Mouse (Mus musculus) heart, embryonic 16.5 days (tissue): ENCODE results near the gene Btbd18. TPM values are rescaled to one million over a fixed set of nuclear protein-coding genes. Genes with fewer than 3 reads are reported as not detected.

ENCODE experiments used
- ATAC-seq: fragments of 200-750 bp; cut with Nextera tagmentation; replicated peaks from 2 replicates; pipeline ENCODE4 v1.8.0; 2017; ENCODE audit warnings: moderate number of reproducible peaks; ENCODE audit not compliant: insufficient read depth, low FRiP score; ENCODE audit errors: extremely low read depth
- H3K27ac ChIP-seq: fragments of 300-500 bp; sonication (generic); 2 replicates; pipeline ENCODE4 v1.5.1; 2014; ENCODE audit warnings: mild to moderate bottlenecking, low read length, control low read depth, moderate library complexity
- H3K27me3 ChIP-seq: fragments of 300-500 bp; sonication (generic); 2 replicates; pipeline ENCODE4 v1.6.1; 2014; ENCODE audit warnings: low read length, mixed read lengths; ENCODE audit not compliant: control insufficient read depth, insufficient read depth
- H3K36me3 ChIP-seq: fragments of 300-500 bp; sonication (generic); 2 replicates; pipeline ENCODE4 v1.6.1; 2014; ENCODE audit not compliant: control insufficient read depth, insufficient read depth
- H3K4me1 ChIP-seq: fragments of 300-500 bp; sonication (generic); 2 replicates; pipeline ENCODE4 v1.6.1; 2014; ENCODE audit warnings: low read length, mixed read lengths; ENCODE audit not compliant: control insufficient read depth, insufficient read depth
- H3K4me2 ChIP-seq: fragments of 300-500 bp; sonication (generic); 2 replicates; pipeline ENCODE4 v1.6.1; 2014; ENCODE audit warnings: low read depth, mild to moderate bottlenecking, control low read depth, low read length
- H3K4me3 ChIP-seq: fragments of 300-500 bp; sonication (generic); 2 replicates; pipeline ENCODE4 v1.5.1; 2014; ENCODE audit warnings: mild to moderate bottlenecking, control low read depth, low read length
- H3K9ac ChIP-seq: fragments of 300-500 bp; sonication (generic); 2 replicates; pipeline ENCODE4 v1.6.1; 2014; ENCODE audit warnings: low read length, control low read depth
- H3K9me3 ChIP-seq: fragments of 300-500 bp; sonication (generic); replicated peaks from 2 replicates; pipeline ENCODE4 v1.6.1; 2016; ENCODE audit warnings: low read length; ENCODE audit not compliant: control insufficient read depth
- WGBS: fragments of 180-500 bp; shearing (Covaris S2); extraction: QIAGEN DNeasy Blood & Tissue Kit; methylation state at CpG from one replicate; pipeline ENCODE4 v1.1.7; 2014; 5-methylcytosine and 5-hydroxymethylcytosine counted together
- polyA plus RNA-seq: library from polyadenylated mRNA; unstranded; fragments of >200 nt; fragmentation: Nextera tagmentation; extraction: Ambion mirVana; gene quantifications from 2 replicates; pipeline ENCODE4 v1.2.1, GENCODE M21; 2015

The Btbd18 gene
- polyA plus RNA-seq, 1 experiment from 2014 or later: 0.13 TPM

DNA sequence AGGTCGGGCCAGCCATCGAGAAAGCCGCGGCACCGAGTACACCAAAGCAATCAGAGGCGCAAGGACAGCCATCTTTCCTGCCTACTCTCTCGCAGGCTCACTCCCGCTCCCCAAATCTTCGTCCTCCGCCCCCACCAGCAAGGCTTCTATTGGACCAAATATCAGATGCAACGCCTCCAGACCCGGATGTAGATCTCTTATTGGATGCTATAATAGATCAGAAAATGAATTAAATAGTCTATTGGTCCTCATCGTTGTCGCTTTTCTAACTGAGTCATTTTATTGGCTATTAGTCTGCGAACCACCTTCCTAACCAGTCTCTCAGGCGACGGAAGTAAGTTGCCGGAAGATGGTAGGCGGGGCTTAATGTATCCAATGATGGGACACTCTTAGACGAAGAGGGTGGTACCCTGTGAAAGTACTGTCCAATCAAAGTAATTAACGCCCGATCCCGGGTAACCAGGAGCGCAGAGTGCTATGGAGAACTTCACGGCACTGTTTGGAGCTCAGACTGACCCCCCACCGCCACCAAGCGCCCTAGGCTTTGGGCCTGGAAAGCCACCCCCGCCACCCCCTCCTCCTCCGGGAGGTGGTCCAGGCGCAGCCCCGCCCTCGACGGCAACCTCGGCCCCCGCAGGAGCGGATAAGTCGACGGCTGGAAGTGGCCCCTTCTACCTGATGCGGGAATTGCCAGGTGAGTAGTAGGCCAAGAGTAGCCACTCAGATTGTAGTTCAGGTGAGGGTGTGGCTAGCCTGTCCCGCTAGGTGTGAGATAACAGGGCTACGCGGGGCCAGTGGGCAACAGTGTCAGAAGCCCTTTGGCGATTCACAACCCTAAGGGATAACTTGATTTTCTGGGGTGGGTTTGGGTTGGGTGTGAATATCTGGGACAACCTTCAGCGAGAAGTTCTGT is 19.3 kb downstream of the Btbd18 start, which contains the start of the genes Gm28635 and Med19:
Gene Gm28635 (minus strand): TSS at position 74 of the 913 bp plus-strand sequence.
Gene Med19 (plus strand): TSS at position 435 of the 913 bp plus-strand sequence.
- Histone ChIP-seq H3K36me3 (peaks cover 19% of the 10 kb centered on the region), H3K27me3 (no peaks in the 10 kb centered on the region), H3K4me2 (peak within 1 kb of the TSS; percentile 77), H3K4me1 (peaks cover 20% of the 10 kb centered on the region), H3K9ac (peak within 1 kb of the TSS; percentile 80), H3K4me3 (peak within 1 kb of the TSS; percentile 84), H3K9me3 (no peaks in the 10 kb centered on the region), H3K27ac (peak within 1 kb of the TSS; percentile 72)
- WGBS: under 1% methylated on average over 44 of the region's 44 CpGs
- ATAC-seq: peak; percentile 99

- no peaks in the 10 kb centered on the region for H3K27me3 ChIP-seq
- H3K4me1 ChIP-seq: peaks cover 20% of the 10 kb centered on the region
- H3K9me3 ChIP-seq: no peaks in the 10 kb centered on the region
- H3K4me2 ChIP-seq: peak within 1 kb of the TSS; percentile 77
- ATAC-seq: no peak
- peak within 1 kb of the TSS; percentile 84 for H3K4me3 ChIP-seq
- H3K9ac ChIP-seq: peak within 1 kb of the TSS; percentile 80
- 14% methylated on average over 8 of the region's 8 CpGs for WGBS
- H3K27ac ChIP-seq: 0 out of 2 replicates have a peak within 1 kb of the TSS, but pooled peaks have one; percentile 47
- peaks cover 15% of the 10 kb centered on the region for H3K36me3 ChIP-seq
Measured at GRCm38 (mm10) chr2:84679016-84679415, 20.1 kb downstream of the Btbd18 start, which contains the start of gene Tmx2. Tmx2 (minus strand) TSS chr2:84679140.

DNA sequence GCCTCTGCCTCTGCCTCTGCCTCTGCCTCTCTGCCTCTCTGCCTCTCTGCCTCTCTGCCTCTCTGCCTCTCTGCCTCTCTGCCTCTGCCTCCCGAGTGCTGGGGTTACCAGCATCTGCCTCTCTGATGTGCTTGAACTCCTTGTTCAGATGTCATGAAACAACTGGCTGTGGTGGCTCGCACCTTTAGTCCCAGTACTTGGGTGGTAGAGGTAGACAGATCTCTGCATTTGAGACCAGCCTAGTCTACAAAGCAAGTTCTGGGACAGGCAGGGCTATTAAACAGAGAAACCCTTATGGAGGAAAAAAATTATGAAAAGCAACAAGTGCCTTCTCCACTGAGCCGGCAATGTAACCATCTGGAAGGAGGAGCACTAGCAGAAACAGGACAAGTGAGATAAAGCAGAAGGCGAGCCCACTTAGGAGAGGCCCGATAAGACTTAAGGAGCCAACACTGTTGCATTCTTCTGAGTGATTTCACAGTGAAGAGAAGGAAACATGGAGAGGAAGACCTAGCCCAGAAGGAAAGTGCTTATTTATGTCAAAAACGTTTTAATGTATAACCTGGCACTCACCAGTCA is 23.8 kb downstream of the Btbd18 start:
- Histone ChIP-seq H3K4me3 (no peak overlapping the region), H3K27me3 (no peaks in the 10 kb centered on the region), H3K9ac (no peak overlapping the region), H3K27ac (no peak overlapping the region), H3K36me3 (peaks cover 29% of the 10 kb centered on the region; the same call in 1 of the 2 replicates), H3K4me1 (peaks cover 12% of the 10 kb centered on the region; the same call in 1 of the 2 replicates), H3K4me2 (no peak overlapping the region), H3K9me3 (no peaks in the 10 kb centered on the region)
- WGBS: 32% methylated on average over 6 of the region's 6 CpGs
- ATAC-seq: no peak

DNA sequence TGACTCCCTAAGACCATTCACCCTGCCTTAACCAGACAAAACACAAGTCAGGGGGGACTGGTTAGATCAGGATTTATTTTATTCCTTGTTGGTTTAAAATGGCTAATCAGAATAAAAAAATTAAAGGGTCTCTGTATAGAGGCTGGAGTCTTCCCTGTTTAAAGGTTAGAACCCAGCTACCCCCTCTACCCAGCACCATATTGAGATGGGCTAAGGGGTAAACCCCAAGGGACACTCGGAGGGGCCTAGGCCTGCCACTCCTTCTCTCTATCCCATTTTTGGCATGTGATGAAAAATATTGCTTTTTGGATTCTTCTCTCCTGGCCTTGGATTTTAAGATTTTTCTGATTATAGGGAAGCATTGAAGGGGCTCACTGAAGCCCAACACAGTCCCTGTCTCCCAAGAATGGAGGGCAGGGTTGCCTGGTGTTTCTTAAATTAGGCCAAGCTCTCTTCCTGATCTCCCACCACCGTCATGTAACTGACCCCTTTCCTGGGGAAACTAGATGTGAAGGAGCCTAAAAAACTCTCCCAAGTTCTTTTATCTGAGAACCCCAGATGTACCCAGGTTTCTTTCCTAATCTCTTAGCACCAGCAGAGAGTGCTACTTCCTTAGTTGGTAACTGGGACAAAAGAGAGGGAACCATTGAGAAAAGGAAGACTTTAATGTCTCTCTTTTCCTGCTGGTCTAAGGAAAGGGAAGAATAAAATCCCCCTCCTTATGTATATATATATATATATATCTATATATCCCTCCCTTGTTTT is 29.4 kb downstream of the Btbd18 start:
- no peak overlapping the region for H3K4me2 ChIP-seq
- H3K36me3 ChIP-seq: peaks cover 67% of the 10 kb centered on the region
- H3K4me3 ChIP-seq: no peak overlapping the region

DNA sequence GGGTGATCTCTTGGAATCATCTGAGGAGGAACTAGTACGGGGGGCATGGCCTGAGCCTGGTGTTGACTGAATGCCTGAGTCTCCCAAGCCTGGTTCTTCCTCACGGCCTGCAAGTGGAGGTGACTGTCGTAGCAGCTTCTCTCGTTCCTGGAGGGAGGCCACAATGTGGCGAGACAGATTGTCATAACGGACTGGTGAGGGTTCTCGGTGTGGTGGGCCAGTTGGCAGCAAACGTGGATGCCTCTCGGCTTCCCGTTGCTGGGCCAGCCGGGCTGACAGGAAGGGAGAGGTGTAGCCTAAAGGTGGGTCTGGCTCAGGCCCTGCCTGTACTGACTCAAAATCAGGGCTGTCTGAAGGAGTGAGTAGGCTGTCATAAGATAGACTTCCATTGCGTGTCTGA is 31.2 kb downstream of the Btbd18 start:
- WGBS: 84% methylated on average over 12 of the region's 12 CpGs
- H3K9ac ChIP-seq: no peak overlapping the region
- H3K4me2 ChIP-seq: no peak overlapping the region
- no peak overlapping the region for H3K27ac ChIP-seq
- H3K4me1 ChIP-seq: no peaks in the 10 kb centered on the region
- H3K27me3 ChIP-seq: no peaks in the 10 kb centered on the region
- peaks cover 69% of the 10 kb centered on the region for H3K36me3 ChIP-seq
- ATAC-seq: no peak
- no peak overlapping the region for H3K4me3 ChIP-seq
- H3K9me3 ChIP-seq: no peaks in the 10 kb centered on the region

More for the DNA sequence above, 29.4 kb downstream of the Btbd18 start:
- 76% methylated on average over 2 of the region's 2 CpGs for WGBS
- H3K4me1 ChIP-seq: no peaks in the 10 kb centered on the region
- no peaks in the 10 kb centered on the region for H3K9me3 ChIP-seq
- no peaks in the 10 kb centered on the region for H3K27me3 ChIP-seq
- no peak overlapping the region for H3K27ac ChIP-seq
- ATAC-seq: no peak
- H3K9ac ChIP-seq: no peak overlapping the region

DNA sequence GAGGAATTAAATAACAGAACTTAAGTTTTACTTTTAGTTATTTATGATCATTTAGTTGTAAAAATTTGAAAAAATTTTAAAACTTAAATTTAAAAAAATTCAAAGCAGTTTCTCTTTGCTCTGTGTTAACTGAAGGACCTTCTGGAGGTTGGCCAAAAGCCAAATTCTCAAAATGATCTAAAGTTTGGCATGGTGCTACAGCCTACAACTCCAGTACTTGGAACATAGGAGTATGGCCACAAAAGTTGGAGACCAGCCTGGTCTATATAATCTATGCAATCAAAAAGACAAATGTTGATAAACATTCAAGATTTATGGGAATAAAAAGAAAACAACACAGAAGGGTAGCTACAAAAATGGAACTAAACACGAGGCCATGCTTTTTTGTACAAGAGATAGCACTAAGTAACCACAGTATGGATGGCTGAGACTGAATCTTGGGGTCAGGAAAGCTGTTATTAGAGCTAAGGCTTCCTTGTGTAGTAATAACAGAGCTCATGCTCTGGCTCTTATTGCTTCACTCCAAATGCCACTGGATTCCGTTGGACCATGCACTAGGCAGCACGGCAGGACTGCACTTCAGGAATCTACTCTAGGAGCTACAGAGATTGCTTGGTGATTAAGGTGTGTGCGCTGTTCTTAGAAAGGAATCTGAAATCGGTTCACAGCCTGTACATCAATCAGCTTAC is 36.3 kb downstream of the Btbd18 start:
- ATAC-seq: no peak
- Histone ChIP-seq H3K9me3 (no peaks in the 10 kb centered on the region), H3K27me3 (no peaks in the 10 kb centered on the region), H3K27ac (no peak overlapping the region), H3K4me2 (no peak overlapping the region), H3K4me1 (no peaks in the 10 kb centered on the region), H3K36me3 (peaks cover 45% of the 10 kb centered on the region), H3K9ac (no peak overlapping the region), H3K4me3 (no peak overlapping the region)
- 79% methylated on average over 5 of the region's 5 CpGs for WGBS

DNA sequence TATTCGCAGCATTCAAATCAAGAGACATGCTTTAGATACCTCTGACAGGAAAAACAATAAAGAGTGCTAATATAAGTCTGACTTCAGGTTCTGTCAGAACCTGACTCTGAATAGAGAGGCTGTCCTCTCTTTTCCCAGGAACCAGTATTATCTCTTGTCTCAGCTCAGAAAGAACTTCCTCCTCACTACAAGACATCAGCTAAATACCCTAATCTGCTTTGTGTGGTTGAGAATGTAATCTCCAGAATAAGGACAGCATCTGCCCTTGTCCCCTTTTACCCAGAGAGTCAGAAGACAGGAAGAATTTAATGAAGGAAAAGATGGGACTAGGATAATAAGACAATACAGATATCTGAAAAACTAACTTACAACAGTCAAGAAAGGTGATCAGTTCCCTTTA is 44.6 kb downstream of the Btbd18 start:
- no peak for ATAC-seq
- WGBS: 79% methylated on average over 1 of the region's 1 CpGs

DNA sequence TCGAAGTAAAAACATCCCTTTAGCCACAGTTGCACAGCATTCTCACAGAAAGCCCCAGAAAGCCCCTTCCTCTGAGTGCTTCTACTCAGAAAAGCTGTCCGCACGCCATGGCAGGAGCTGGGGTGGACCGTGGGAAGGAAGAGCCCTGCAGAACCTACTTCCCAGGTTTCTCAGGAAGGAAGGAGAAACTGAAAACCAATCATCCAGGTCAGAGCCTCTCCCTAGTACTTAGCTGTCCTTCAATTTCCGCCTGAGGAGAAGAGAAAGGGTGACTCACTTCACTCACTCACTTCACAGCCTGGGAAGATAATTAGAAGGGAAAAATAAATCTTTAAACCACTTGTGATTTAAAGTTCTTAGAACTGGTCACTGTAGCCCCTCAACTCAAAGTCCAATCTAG is 45.5 kb downstream of the Btbd18 start:
- Histone ChIP-seq H3K36me3 (peaks cover 7% of the 10 kb centered on the region), H3K9me3 (no peaks in the 10 kb centered on the region), H3K27me3 (no peaks in the 10 kb centered on the region), H3K4me1 (no peaks in the 10 kb centered on the region), H3K9ac (no peak overlapping the region), H3K4me3 (no peak overlapping the region), H3K27ac (no peak overlapping the region), H3K4me2 (no peak overlapping the region)
- ATAC-seq: no peak
- WGBS: 72% methylated on average over 5 of the region's 5 CpGs

More for the DNA sequence above, 44.6 kb downstream of the Btbd18 start:
- H3K4me3 ChIP-seq: no peak overlapping the region
- H3K27ac ChIP-seq: no peak overlapping the region
- no peaks in the 10 kb centered on the region for H3K4me1 ChIP-seq
- no peaks in the 10 kb centered on the region for H3K27me3 ChIP-seq
- peaks cover 7% of the 10 kb centered on the region for H3K36me3 ChIP-seq
- H3K9me3 ChIP-seq: no peaks in the 10 kb centered on the region
- H3K9ac ChIP-seq: no peak overlapping the region
- H3K4me2 ChIP-seq: no peak overlapping the region
